Mouse (Mus musculus) adrenal gland, adult 8-10 months (tissue): ENCODE measurements around the gene Lrrc74a. TPM values are rescaled to one million over a fixed set of nuclear protein-coding genes. Genes with fewer than 3 reads are reported as not detected.

ENCODE experiments used
- DNase-seq: peaks from one replicate; pipeline ENCODE4 v3.0.0; 2022
- total RNA-seq, 4 experiments: library from RNA; stranded (reverse); gene quantifications; 2 replicates each; pipeline ENCODE4 v1.2.4; 2022

Lrrc74a gene
- total RNA-seq, 4 experiments from 2014 or later = not detected

GRCm38 (mm10) chr12:86719961-86720639 lies 14.1 kb upstream of the Lrrc74a start:
- DNase-seq = no peak

- DNase-seq = no peak
Measured at GRCm38 (mm10) chr12:86721453-86721852, 12.7 kb upstream of the Lrrc74a start.

- DNase-seq = no peak
Measured at GRCm38 (mm10) chr12:86724300-86724699, 9.9 kb upstream of the Lrrc74a start.

GRCm38 (mm10) chr12:86725706-86726105 lies 8.5 kb upstream of the Lrrc74a start:
- no peak for DNase-seq

GRCm38 (mm10) chr12:86726120-86726640 lies 8.0 kb upstream of the Lrrc74a start, which contains the start of gene Angel1:
Gene Angel1, minus strand, starts transcription at chr12:86726460.
- DNase-seq = peak; percentile 93

GRCm38 (mm10) chr12:86761036-86761435 lies 26.9 kb downstream of the Lrrc74a start:
- no peak for DNase-seq

- DNase-seq = no peak
Measured at GRCm38 (mm10) chr12:86764060-86764459, 29.9 kb downstream of the Lrrc74a start.

GRCm38 (mm10) chr12:86766467-86766866 lies 32.3 kb downstream of the Lrrc74a start:
- no peak for DNase-seq

GRCm38 (mm10) chr12:86767868-86768631 lies 33.9 kb downstream of the Lrrc74a start:
- DNase-seq = no peak

- DNase-seq = peak; percentile 60
Measured at GRCm38 (mm10) chr12:86768986-86769580, 34.9 kb downstream of the Lrrc74a start.

GRCm38 (mm10) chr12:86769819-86770218 lies 35.6 kb downstream of the Lrrc74a start:
- no peak for DNase-seq

- peak; percentile 72 for DNase-seq
Measured at GRCm38 (mm10) chr12:86770261-86770670, 36.1 kb downstream of the Lrrc74a start.

GRCm38 (mm10) chr12:86770927-86771326 lies 36.8 kb downstream of the Lrrc74a start:
- DNase-seq = no peak

GRCm38 (mm10) chr12:86771823-86772427 lies 37.8 kb downstream of the Lrrc74a start:
- DNase-seq = peak; percentile 89

GRCm38 (mm10) chr12:86772551-86772950 lies 38.4 kb downstream of the Lrrc74a start:
- no peak for DNase-seq

- DNase-seq = no peak
Measured at GRCm38 (mm10) chr12:86775561-86776280, 41.6 kb downstream of the Lrrc74a start.

GRCm38 (mm10) chr12:86776341-86776860 lies 42.2 kb downstream of the Lrrc74a start:
- DNase-seq = no peak

- DNase-seq = no peak
Measured at GRCm38 (mm10) chr12:86778531-86778930, 44.4 kb downstream of the Lrrc74a start.

- no peak for DNase-seq
Measured at GRCm38 (mm10) chr12:86779206-86779989, 45.2 kb downstream of the Lrrc74a start.

- DNase-seq = no peak
Measured at GRCm38 (mm10) chr12:86781654-86782202, 47.6 kb downstream of the Lrrc74a start.
